Comparison of ENCODE assay signal across 12 mouse cellular contexts in the genomic region with DNA sequence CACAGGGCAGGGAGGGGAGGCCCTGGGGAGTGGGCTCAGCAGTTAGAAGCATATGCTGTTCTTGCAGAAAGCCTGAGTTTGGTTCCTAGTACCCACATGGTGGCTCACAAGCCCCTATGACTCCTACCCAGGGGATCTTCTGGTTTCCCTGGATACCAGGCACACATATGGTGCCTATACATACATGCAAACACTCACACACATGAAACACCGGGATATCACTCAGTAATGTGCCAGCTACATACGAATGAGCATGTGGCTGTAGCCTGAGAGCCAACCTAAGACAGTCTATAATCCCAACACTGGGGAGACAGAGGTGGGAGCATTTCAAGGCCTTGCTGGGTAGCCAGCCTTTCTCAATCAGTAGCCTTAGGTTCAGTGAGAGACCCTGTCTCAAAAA. TPM values are rescaled to one million over a fixed set of nuclear protein-coding genes. Genes with fewer than 3 reads are reported as not detected.
DNase-seq lines count a peak whose midpoint lies in the region; ATAC-seq and TF ChIP-seq lines count a peak whose summit lies in the region.
"Had no signal": no experiment of that assay in that cellular context is flagged by ENCODE, and none has a peak within 500 bp of the region (broad histone marks: within the 10 kb centered on the region; RNA-seq: fewer than 3 reads in every experiment).

No protein-coding gene starts in this region.

- H3K27me3 ChIP-seq in embryonic facial prominence, embryonic 14.5 days (replicated peaks; ENCODE audit: control insufficient read depth, insufficient read depth, low read length): no peaks in the 10 kb centered on the region
- no peaks in the 10 kb centered on the region for H3K27me3 ChIP-seq in hindbrain, embryonic 13.5 days
- H3K27me3 ChIP-seq in midbrain, embryonic 13.5 days: no peaks in the 10 kb centered on the region
- H3K27me3 ChIP-seq: heart, embryonic 15.5 days had no signal

- peak; percentile 27; the same call in 1 of the 2 replicates for ATAC-seq in embryonic facial prominence, embryonic 14.5 days (ENCODE audit: low read depth)
- peak; percentile 49; the same call in 1 of the 2 replicates for ATAC-seq in hindbrain, embryonic 13.5 days (ENCODE audit: low FRiP score)
- no peak; the same call in 1 of the 2 replicates for ATAC-seq in midbrain, embryonic 13.5 days
- ATAC-seq: activated CD4-positive, CD25-positive, alpha-beta regulatory T cell, adult 4 months had no signal

- H3K4me1 ChIP-seq in embryonic facial prominence, embryonic 14.5 days (ENCODE audit: control insufficient read depth, insufficient read depth, low read length): peaks cover 14% of the 10 kb centered on the region; the same call in 1 of the 2 replicates
- H3K4me1 ChIP-seq in hindbrain, embryonic 13.5 days (replicated peaks): peaks cover 23% of the 10 kb centered on the region
- peaks cover 11% of the 10 kb centered on the region for H3K4me1 ChIP-seq in midbrain, embryonic 13.5 days (replicated peaks)
- H3K4me1 ChIP-seq: heart, embryonic 15.5 days had no signal

- peak overlapping the region; percentile 51; the same call in 1 of the 2 replicates for H3K4me2 ChIP-seq in embryonic facial prominence, embryonic 14.5 days (ENCODE audit: low read depth, low read length)
- H3K4me2 ChIP-seq in hindbrain, embryonic 13.5 days: peak overlapping the region; percentile 50
- no peak overlapping the region for H3K4me2 ChIP-seq in midbrain, embryonic 13.5 days (replicated peaks)

- H3K27ac ChIP-seq in layer of hippocampus, adult 2 months: peak overlapping the region; percentile 68
- H3K27ac ChIP-seq in embryonic facial prominence, embryonic 14.5 days (replicated peaks; ENCODE audit: low read depth, low read length): peak overlapping the region; percentile 78
- H3K27ac ChIP-seq in hindbrain, embryonic 13.5 days: peak overlapping the region; percentile 77
- peak overlapping the region; percentile 22 for H3K27ac ChIP-seq in midbrain, embryonic 13.5 days
- H3K27ac ChIP-seq: heart, embryonic 15.5 days; kidney, postnatal 0 days had no signal

- H3K36me3 ChIP-seq in embryonic facial prominence, embryonic 14.5 days (ENCODE audit: control insufficient read depth, insufficient read depth, low read length): no peaks in the 10 kb centered on the region
- no peaks in the 10 kb centered on the region for H3K36me3 ChIP-seq in hindbrain, embryonic 13.5 days
- no peaks in the 10 kb centered on the region for H3K36me3 ChIP-seq in midbrain, embryonic 13.5 days
- H3K36me3 ChIP-seq: heart, embryonic 15.5 days had no signal

- no peak for TF ChIP-seq CTCF in layer of hippocampus, adult 2 months (conservative IDR thresholded peaks at IDR 0.05)

- 0 out of 2 replicates have a peak, but pooled peaks cover 3% of the 10 kb centered on the region for H3K9me3 ChIP-seq in embryonic facial prominence, embryonic 14.5 days (ENCODE audit: control insufficient read depth, low read length)
- H3K9me3 ChIP-seq in hindbrain, embryonic 13.5 days: no peaks in the 10 kb centered on the region
- no peaks in the 10 kb centered on the region for H3K9me3 ChIP-seq in midbrain, embryonic 13.5 days
- H3K9me3 ChIP-seq: heart, embryonic 15.5 days had no signal

- WGBS in embryonic facial prominence, embryonic 14.5 days: 84% methylated on average over 2 of the region's 2 CpGs
- WGBS in hindbrain, embryonic 13.5 days: 63% methylated on average over 2 of the region's 2 CpGs
- 81% methylated on average over 2 of the region's 2 CpGs for WGBS in midbrain, embryonic 13.5 days

- H3K4me3 ChIP-seq in layer of hippocampus, adult 2 months: no peak overlapping the region
- 0 out of 2 replicates have a peak overlapping the region, but pooled peaks have one; percentile 24 for H3K4me3 ChIP-seq in embryonic facial prominence, embryonic 14.5 days (ENCODE audit: low read depth, low read length)
- no peak overlapping the region for H3K4me3 ChIP-seq in hindbrain, embryonic 13.5 days
- no peak overlapping the region for H3K4me3 ChIP-seq in midbrain, embryonic 13.5 days (replicated peaks)
- H3K4me3 ChIP-seq: heart, embryonic 15.5 days had no signal

- H3K9ac ChIP-seq in embryonic facial prominence, embryonic 14.5 days (ENCODE audit: low read depth, low read length): peak overlapping the region; percentile 41; the same call in 1 of the 2 replicates
- H3K9ac ChIP-seq in hindbrain, embryonic 13.5 days: no peak overlapping the region
- H3K9ac ChIP-seq in midbrain, embryonic 13.5 days (replicated peaks): no peak overlapping the region
- H3K9ac ChIP-seq: heart, embryonic 15.5 days had no signal

- intact Hi-C loops in heart, postnatal 10 days (cut with DNase I): no loop called here

- DNase-seq in layer of hippocampus, adult 2 months (ENCODE audit: low spot score in 2 of 2): no peak
- no peak for DNase-seq in layer of hippocampus, adult 18-20 months (ENCODE audit: low spot score in 2 of 2)
- no peak for DNase-seq in embryonic facial prominence, embryonic 14.5 days (ENCODE audit: low spot score)
- no peak for DNase-seq in adrenal gland, adult 2 months
- no peak for DNase-seq in heart, postnatal 10 days
- DNase-seq in kidney, adult 18-20 months: no peak

RNA-seq across cellular contexts. Expression of gene Slc30a10, which starts 28.1 kb away (rescaled TPM):
- total RNA-seq in layer of hippocampus, adult 2 months (2021): 1 to 10 TPM; 8.5 to 9.0 TPM
- 1 to 10 TPM; 7.1 to 7.7 TPM for total RNA-seq in layer of hippocampus, adult 18-20 months (2021)
- 0.40 and 0.50 TPM in 2 replicates for polyA plus RNA-seq in embryonic facial prominence, embryonic 14.5 days (2014; fragmentation: Nextera tagmentation; extraction: Ambion mirVana)
- polyA plus RNA-seq in hindbrain, embryonic 13.5 days (2015; fragmentation: Nextera tagmentation; extraction: Ambion mirVana): 3.4 and 3.8 TPM in 2 replicates
- 2.3 and 3.1 TPM in 2 replicates for polyA plus RNA-seq in midbrain, embryonic 13.5 days (2015; fragmentation: Nextera tagmentation; extraction: Ambion mirVana)
- under 1 TPM in 1 of 2 experiments, not detected in 1; 0.09 TPM for total RNA-seq in adrenal gland, adult 2 months (2021)
- not detected in 2 replicates for polyA plus RNA-seq in adrenal gland, adult 2 months (2012; rRNA removed)
- not detected for total RNA-seq in heart, postnatal 10 days (2021)
- polyA plus RNA-seq: activated CD4-positive, CD25-positive, alpha-beta regulatory T cell, adult 4 months; C2C12 had no signal

Comparison
In these comparisons a context has a peak if more than half of its experiments do, and no peak if none do; other contexts are left out.
1. H3K27ac ChIP-seq: peak in every context shown above with its lines; median percentile 78 in embryonic facial prominence, embryonic 14.5 days; 77 in hindbrain, embryonic 13.5 days; 68 in layer of hippocampus, adult 2 months; 22 in midbrain, embryonic 13.5 days.
2. RNA of gene Slc30a10, which starts 28.1 kb away (total RNA-seq): 8.5 to 9.0 TPM in layer of hippocampus, adult 2 months and 7.1 to 7.7 TPM in layer of hippocampus, adult 18-20 months; 0.09 TPM in adrenal gland, adult 2 months and not detected in heart, postnatal 10 days; every median in the first group is over 4 times any median in the second.